Mouse (Mus musculus) limb, embryonic 10.5 days (tissue): ENCODE data around the gene Gm20661. TPM values are rescaled to one million over a fixed set of nuclear protein-coding genes. Genes with fewer than 3 reads are reported as not detected.

Source experiments
- DNase-seq: peaks from one replicate; pipeline ENCODE4 v3.0.0-alpha.2; 2017; ENCODE audit warnings: low spot score
- H3K27ac ChIP-seq: fragments of 300-500 bp; sonication (generic); 2 replicates; pipeline ENCODE4 v1.5.1; 2016; ENCODE audit warnings: mild to moderate bottlenecking
- H3K27me3 ChIP-seq: fragments of 300-500 bp; sonication (generic); 2 replicates; pipeline ENCODE4 v1.6.1; 2016; ENCODE audit warnings: low read depth, mild to moderate bottlenecking; ENCODE audit not compliant: poor library complexity, severe bottlenecking
- H3K36me3 ChIP-seq: fragments of 300-500 bp; sonication (generic); 2 replicates; pipeline ENCODE4 v1.6.1; 2016; ENCODE audit warnings: mild to moderate bottlenecking, moderate library complexity
- H3K4me1 ChIP-seq: fragments of 300-500 bp; sonication (generic); 2 replicates; pipeline ENCODE4 v1.6.1; 2016
- H3K4me3 ChIP-seq: fragments of 300-500 bp; sonication (generic); 2 replicates; pipeline ENCODE4 v1.5.1; 2016; ENCODE audit warnings: mild to moderate bottlenecking, moderate library complexity
- H3K9me3 ChIP-seq: fragments of 300-500 bp; sonication (generic); replicated peaks from 2 replicates; pipeline ENCODE4 v1.6.1; 2016; ENCODE audit warnings: mild to moderate bottlenecking
- whole genome bisulfite sequencing: fragments of 180-500 bp; shearing (Covaris S2); methylation state at CpG from one replicate; pipeline ENCODE4 v1.1.7; 2016; 5-methylcytosine and 5-hydroxymethylcytosine counted together
- polyA plus RNA-seq: library from polyadenylated mRNA; unstranded; fragments of >200 nt; fragmentation: Nextera tagmentation; extraction: Ambion mirVana; gene quantifications from 2 replicates; pipeline ENCODE4 v1.2.1, GENCODE M21; 2016

The Gm20661 gene
- polyA plus RNA-seq, 1 experiment from 2014 or later: 6.2 TPM

GRCm38 (mm10) chr9:107974491-107975171 lies 8.2 kb upstream of the Gm20661 start:
- H3K27ac ChIP-seq: peak overlapping the region; percentile 51; the same call in 1 of the 2 replicates
- H3K27me3 ChIP-seq: no peaks in the 10 kb centered on the region
- 83% methylated on average over 10 of the region's 10 CpGs for WGBS
- H3K4me1 ChIP-seq: peaks cover 42% of the 10 kb centered on the region
- no peak overlapping the region for H3K4me3 ChIP-seq
- H3K36me3 ChIP-seq: peaks cover 49% of the 10 kb centered on the region
- DNase-seq: no peak
- H3K9me3 ChIP-seq: no peaks in the 10 kb centered on the region

DNA sequence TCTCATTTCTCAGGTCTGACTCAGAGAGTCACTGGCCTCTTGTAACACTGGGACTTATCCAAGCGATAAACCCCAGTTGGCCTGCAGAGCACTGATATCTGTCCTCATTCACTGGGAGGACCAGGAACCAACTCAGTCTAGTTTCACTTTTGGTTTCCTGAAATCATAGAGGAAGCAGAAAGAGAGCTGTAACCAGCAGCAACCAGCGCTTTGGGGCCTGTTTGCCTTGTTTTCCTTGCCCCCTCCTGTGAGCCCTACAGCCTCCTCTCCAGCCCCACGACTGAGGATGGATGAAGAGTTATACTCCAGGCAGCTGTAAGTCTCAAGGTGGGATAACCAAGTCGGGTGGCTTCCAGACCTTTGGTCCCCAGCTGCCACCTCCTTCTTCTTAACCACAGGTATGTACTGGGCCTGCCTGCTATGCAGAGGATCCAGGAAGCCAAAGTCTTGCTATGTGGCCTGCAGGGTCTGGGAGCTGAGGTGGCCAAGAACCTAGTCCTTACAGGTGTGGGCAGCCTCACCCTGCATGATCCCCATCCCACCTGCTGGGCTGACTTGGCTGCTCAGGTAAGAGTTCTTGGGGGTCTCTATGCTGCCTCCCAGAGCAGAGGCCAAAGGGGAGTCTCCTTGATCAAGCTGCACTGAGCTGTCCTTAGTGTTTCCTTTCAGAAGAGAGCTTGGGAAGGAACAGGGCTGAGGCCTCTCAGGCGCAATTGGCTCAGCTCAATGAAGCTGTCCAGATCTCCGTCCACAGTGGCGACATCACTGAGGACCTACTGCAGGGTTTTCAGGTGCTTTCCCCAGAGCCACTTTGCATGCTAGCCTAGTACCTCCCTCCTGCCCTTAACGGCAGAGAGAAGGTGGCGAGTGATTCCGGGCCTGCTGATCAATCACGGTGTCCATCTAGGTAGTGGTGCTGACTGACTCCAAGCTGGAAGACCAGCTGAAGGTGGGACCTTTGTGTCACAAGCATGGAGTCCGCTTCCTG lies 7.2 kb upstream of the Gm20661 start, which contains the start of gene Uba7:
TSS of gene Uba7 (plus strand) at position 107 of the 988 bp plus-strand sequence.
- H3K36me3 ChIP-seq: peaks cover 46% of the 10 kb centered on the region
- WGBS: 76% methylated on average over 12 of the region's 12 CpGs

DNA sequence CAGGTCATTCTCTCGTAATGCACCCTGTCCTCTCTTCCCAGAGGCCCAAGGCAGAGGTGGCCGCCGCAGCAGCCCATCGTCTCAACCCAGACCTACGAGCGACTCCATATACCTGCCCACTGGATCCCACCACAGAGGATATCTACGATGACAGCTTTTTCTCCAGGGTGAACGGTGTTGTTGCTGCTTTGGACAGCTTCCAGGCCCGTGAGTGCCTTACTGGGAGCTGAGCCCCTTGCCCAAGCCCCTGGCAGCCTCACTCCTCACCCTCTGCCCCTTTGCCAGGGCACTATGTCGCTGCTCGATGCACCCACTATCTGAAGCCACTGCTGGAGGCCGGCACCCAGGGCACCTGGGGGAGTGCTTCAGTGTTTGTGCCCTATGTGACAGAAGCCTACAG lies 4.0 kb upstream of the Gm20661 start:
- 94% methylated on average over 12 of the region's 12 CpGs for WGBS
- H3K4me3 ChIP-seq: no peak overlapping the region
- peaks cover 27% of the 10 kb centered on the region for H3K36me3 ChIP-seq
- no peaks in the 10 kb centered on the region for H3K9me3 ChIP-seq
- DNase-seq: no peak
- no peaks in the 10 kb centered on the region for H3K27me3 ChIP-seq
- peaks cover 77% of the 10 kb centered on the region for H3K4me1 ChIP-seq
- H3K27ac ChIP-seq: peak overlapping the region; percentile 98

More for the DNA sequence above, 7.2 kb upstream of the Gm20661 start, which contains the start of gene Uba7:
- Histone ChIP-seq H3K4me3 (peak within 1 kb of the TSS; percentile 30), H3K4me1 (peaks cover 52% of the 10 kb centered on the region), H3K27me3 (no peaks in the 10 kb centered on the region), H3K9me3 (no peaks in the 10 kb centered on the region), H3K27ac (peak within 1 kb of the TSS; percentile 81)
- DNase-seq: no peak

GRCm38 (mm10) chr9:107981684-107982605 lies 913 bp upstream of the Gm20661 start:
- H3K27ac ChIP-seq: peak overlapping the region; percentile 98
- H3K4me3 ChIP-seq: peak overlapping the region; percentile 83
- peak; percentile 89 for DNase-seq
- 9% methylated on average over 7 of the region's 7 CpGs for WGBS
- no peaks in the 10 kb centered on the region for H3K9me3 ChIP-seq
- H3K27me3 ChIP-seq: no peaks in the 10 kb centered on the region
- H3K4me1 ChIP-seq: peaks cover 82% of the 10 kb centered on the region
- H3K36me3 ChIP-seq: peaks cover 40% of the 10 kb centered on the region

- H3K9me3 ChIP-seq: no peaks in the 10 kb centered on the region
- peak overlapping the region; percentile 83 for H3K4me3 ChIP-seq
- peaks cover 40% of the 10 kb centered on the region for H3K36me3 ChIP-seq
- H3K27ac ChIP-seq: peak overlapping the region; percentile 98
- 1% methylated on average over 4 of the region's 4 CpGs for WGBS
- DNase-seq: peak; percentile 88
- peaks cover 86% of the 10 kb centered on the region for H3K4me1 ChIP-seq
- H3K27me3 ChIP-seq: no peaks in the 10 kb centered on the region
Observed at GRCm38 (mm10) chr9:107983421-107983890, 598 bp downstream of the Gm20661 start.

- H3K4me3 ChIP-seq: peak overlapping the region; percentile 83
- peak overlapping the region; percentile 98 for H3K27ac ChIP-seq
- peaks cover 34% of the 10 kb centered on the region for H3K36me3 ChIP-seq
- DNase-seq: peak; percentile 53
- H3K9me3 ChIP-seq: no peaks in the 10 kb centered on the region
- H3K27me3 ChIP-seq: no peaks in the 10 kb centered on the region
- 37% methylated on average over 19 of the region's 19 CpGs for WGBS
- H3K4me1 ChIP-seq: peaks cover 80% of the 10 kb centered on the region
Observed at GRCm38 (mm10) chr9:107984052-107984753, 1.3 kb downstream of the Gm20661 start.

- H3K9me3 ChIP-seq: no peaks in the 10 kb centered on the region
- H3K4me3 ChIP-seq: peak overlapping the region; percentile 83
- H3K36me3 ChIP-seq: peaks cover 31% of the 10 kb centered on the region
- WGBS: 43% methylated on average over 9 of the region's 9 CpGs
- peaks cover 75% of the 10 kb centered on the region for H3K4me1 ChIP-seq
- no peak for DNase-seq
- no peaks in the 10 kb centered on the region for H3K27me3 ChIP-seq
- peak overlapping the region; percentile 98 for H3K27ac ChIP-seq
Observed at GRCm38 (mm10) chr9:107984754-107985055, 1.8 kb downstream of the Gm20661 start.

DNA sequence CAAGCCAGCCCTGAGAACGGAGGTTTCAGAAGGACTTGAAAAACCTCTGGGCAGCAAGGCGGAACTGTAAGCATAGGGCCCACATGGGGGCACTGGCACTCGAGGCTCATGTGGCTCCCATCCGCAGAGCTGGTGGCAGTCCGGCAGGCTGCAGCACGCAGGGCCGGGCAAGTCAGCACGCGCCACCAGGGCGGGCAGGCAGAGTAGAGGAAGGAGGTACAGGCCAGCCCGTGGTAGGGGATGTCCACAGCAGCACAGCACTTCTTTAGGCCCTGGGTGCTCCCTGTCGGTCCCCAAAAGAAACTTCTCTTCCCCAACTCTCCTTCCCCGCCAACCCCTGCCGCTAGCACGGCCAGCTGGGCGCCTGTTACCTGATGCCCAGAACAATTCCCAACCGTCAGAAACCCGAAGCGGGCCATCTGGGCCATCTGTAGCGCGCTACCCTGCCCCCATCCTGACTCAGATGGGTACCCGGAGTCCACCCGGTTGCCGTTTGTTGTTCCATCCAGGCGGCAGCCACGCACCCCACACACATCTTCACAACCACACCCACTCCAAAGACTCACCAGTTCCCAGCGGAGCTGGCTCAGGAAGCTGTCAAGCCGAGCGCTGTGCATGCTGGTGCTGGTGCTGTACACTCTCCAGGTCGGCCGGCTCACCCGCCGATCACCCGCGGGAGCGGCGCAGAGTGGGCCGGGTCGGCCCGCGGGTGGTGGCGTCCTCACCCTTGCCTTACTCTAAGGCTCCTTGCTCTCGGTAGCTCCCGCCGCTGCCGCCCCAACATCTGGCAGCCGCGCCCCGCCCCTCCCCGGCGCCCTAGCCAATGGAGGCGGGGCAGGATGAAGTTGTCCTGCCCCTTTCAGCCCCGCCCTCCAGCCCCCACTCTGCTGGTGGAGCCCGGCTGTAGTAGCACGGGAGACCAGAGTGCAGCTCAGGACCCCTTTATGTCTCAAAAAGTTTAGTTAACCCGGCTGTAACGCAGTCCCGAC lies 2.6 kb downstream of the Gm20661 start, which contains the start of gene Inka1:
TSS of gene Inka1 (minus strand) at position 749 of the 989 bp plus-strand sequence.
- DNase-seq: peak; percentile 96
- WGBS: under 1% methylated on average over 58 of the region's 58 CpGs
- Histone ChIP-seq H3K27me3 (no peaks in the 10 kb centered on the region), H3K36me3 (peaks cover 24% of the 10 kb centered on the region), H3K27ac (peak within 1 kb of the TSS; percentile 98), H3K9me3 (no peaks in the 10 kb centered on the region), H3K4me3 (peak within 1 kb of the TSS; percentile 83), H3K4me1 (peaks cover 68% of the 10 kb centered on the region)

DNA sequence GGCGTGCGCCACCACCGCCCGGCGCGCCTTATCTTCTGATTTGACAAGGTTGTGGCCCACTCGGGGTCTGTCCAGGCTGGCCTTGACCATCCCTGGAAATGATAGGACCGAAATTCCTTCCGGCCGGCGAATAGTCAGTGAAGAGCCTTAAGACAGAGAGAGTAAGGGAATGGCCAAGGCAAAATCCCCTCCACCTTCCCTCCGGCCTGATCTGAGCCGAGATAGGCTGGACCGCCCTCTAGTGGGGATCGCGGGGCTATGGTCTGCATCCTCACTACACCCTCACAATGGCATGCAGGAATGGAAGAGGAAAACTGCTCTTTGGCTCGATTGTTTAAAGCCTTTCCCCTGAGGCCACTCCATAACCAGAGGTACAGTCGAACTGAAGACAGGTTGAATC lies 3.5 kb downstream of the Gm20661 start:
- WGBS: 5% methylated on average over 18 of the region's 18 CpGs
- Histone ChIP-seq H3K27ac (peak overlapping the region; percentile 98), H3K27me3 (no peaks in the 10 kb centered on the region), H3K36me3 (peaks cover 24% of the 10 kb centered on the region), H3K4me3 (peak overlapping the region; percentile 83), H3K9me3 (no peaks in the 10 kb centered on the region), H3K4me1 (peaks cover 59% of the 10 kb centered on the region)
- DNase-seq: peak; percentile 89

- 84% methylated on average over 3 of the region's 3 CpGs for WGBS
- DNase-seq: no peak
- H3K4me3 ChIP-seq: no peak overlapping the region
- H3K9me3 ChIP-seq: no peaks in the 10 kb centered on the region
- no peaks in the 10 kb centered on the region for H3K27me3 ChIP-seq
- H3K27ac ChIP-seq: peak overlapping the region; percentile 69; the same call in 1 of the 2 replicates
- peaks cover 20% of the 10 kb centered on the region for H3K36me3 ChIP-seq
- peaks cover 43% of the 10 kb centered on the region for H3K4me1 ChIP-seq
Observed at GRCm38 (mm10) chr9:107987950-107988349, 5.1 kb downstream of the Gm20661 start.

- no peak within 1 kb of the TSS for H3K27ac ChIP-seq
- WGBS: 68% methylated on average over 2 of the region's 2 CpGs
Observed at GRCm38 (mm10) chr9:107992197-107992596, 9.3 kb downstream of the Gm20661 start, which contains the start of gene Cdhr4. Gene Cdhr4, plus strand, starts transcription at chr9:107992497.

More at GRCm38 (mm10) chr9:107992197-107992596, 9.3 kb downstream of the Gm20661 start, which contains the start of gene Cdhr4:
- Histone ChIP-seq H3K4me3 (no peak within 1 kb of the TSS), H3K4me1 (peaks cover 11% of the 10 kb centered on the region), H3K27me3 (no peaks in the 10 kb centered on the region), H3K36me3 (no peaks in the 10 kb centered on the region), H3K9me3 (no peaks in the 10 kb centered on the region)
- DNase-seq: no peak
